Mouse (Mus musculus): Measurements from ENCODE around the gene Btg1. TPM values are rescaled to one million over a fixed set of nuclear protein-coding genes. Genes with fewer than 3 reads are reported as not detected.

The Btg1 gene
- total RNA-seq, 2 experiments from 2014 or later = 13.2 to 15.5 TPM

DNA sequence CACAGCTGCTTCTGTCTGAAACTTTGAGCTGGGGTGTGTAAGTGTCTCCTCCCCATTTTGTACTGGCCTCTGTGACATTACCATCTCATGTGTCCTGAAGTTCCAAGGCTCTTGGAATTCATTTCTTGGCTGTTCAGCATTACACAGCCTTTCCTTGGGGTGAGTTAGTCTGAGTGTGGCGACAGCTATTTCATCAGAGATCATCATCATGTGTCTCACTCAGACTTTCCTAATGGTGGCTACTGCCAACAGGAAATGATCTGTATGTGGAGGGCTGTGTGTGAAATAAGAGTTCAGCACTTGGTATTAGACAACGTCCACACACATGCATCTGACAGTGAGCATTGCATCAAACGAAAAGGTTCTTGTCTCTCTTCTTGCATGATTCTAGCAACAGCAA lies 39.4 kb downstream of the Btg1 start:
- intact Hi-C loops (cut with DNase I) = no loop called here
- no peak for DNase-seq

DNA sequence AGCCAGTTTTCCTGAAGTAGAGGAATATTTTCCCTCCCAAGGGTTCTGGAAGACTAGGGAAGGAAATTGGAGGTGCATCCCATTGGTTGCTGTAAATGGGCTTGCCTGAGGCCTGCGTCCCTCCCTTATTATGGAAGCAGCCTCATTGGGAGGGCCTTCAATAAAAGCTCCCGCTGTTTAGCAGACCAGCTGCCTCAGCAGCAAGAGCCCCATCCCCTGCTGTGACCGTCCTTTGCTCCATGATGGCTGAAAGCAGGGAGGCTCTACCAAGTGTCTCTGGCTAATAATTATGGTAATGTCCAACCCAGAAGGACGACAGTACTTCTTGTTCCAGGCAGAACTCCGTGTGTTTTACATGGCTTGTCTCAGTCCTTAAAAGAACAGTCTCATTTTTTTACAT lies 42.1 kb downstream of the Btg1 start:
- DNase-seq = no peak
- intact Hi-C loops (cut with DNase I) = no loop called here

DNA sequence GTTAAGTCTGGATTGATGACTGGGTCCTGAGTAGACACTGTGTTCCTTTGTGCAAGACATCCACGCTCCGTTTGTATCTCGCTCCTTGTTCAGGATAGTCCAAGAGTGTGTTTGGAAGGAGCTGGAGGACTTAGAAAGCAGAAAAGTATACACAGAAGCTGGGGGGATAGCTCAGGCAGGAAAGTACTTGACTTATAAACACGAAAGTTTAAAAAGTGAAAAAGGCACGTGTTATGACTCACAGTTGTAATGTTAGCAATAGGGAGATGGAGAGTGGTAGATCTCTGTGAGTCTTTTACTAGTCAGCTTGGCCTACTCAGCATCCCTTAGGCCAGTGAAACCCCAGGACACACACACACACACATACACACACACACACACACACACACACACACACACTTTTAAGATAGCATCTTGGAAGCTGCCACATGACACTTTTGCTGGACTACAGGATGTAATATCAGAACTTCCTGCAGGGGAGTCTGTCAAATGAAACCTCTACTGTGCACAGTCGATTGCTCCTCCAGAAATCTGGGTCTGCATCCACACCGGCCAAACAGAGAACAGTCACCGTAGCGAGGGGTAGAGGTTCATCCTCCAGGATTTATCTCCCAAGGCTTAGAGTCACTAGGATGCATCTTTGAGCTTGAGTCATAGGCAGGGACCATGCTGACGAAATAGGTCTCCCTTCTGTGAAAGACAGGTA lies 43.6 kb downstream of the Btg1 start:
- intact Hi-C loops (cut with DNase I) = no loop called here

DNA sequence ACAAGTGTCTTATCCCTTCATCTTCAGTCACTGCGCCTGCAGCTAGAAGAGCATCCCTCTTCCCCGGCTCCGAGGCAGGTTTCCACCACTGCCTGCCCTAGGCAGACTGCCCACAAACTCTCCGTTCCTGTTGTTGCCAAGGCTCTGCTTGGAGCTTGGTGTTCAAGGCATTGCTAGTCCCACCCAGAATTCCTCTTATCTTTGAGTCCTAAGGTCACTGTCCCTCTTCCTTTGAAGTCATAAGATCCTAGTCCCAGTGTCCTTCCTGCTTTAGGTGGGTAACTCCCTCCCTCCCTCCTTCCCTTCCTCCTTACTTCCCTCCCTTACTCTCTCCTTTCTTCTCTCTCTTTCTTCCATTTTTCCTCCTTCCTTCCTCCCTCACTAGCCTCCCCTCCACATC lies 46.2 kb downstream of the Btg1 start:
- DNase-seq = no peak
- intact Hi-C loops (cut with DNase I) = no loop called here

More for the DNA sequence above, 43.6 kb downstream of the Btg1 start:
- no peak for DNase-seq

DNA sequence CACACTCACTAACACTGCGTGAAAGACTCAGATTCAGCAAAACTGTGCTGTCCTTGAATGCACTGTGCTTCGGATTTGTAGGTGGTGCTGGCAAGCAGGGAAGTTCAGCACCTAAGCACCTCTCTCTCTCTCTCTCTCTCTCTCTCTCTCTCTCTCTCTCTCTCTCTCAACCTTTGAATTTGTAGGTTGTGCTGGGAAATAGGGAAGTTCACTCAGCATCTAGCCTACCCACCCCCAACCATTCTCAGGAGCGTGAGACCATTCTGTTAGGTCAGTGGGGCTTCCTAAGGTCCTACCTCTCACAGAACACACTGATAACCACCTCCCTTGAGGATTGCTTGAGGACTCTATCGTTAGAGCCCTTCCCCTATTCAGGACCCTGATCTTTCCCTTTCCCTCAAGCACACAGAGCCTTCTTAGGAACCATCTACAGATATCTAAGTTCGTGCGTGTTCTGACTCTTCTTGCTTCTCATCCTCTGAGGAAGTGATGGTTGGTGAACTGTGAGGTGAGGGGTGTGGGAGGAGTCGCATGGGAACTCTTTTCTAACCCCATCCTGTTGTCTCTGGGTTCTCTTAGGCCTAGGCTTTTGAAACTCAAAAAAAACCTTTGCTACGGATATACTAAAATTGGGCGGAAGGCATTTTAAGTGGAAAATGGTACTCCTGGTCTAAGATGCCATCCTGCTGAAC lies 47.1 kb downstream of the Btg1 start:
- intact Hi-C loops (cut with DNase I) = no loop called here
- DNase-seq = no peak
